Mouse (Mus musculus) duodenum, adult 2 months (tissue): Measurements from ENCODE around the gene Gm20509. TPM values are rescaled to one million over a fixed set of nuclear protein-coding genes. Genes with fewer than 3 reads are reported as not detected.

Experiments
- polyA plus RNA-seq: library from polyadenylated mRNA; depleted of rRNA; stranded (reverse); fragments of >200 nt; gene quantifications from 2 replicates; pipeline ENCODE4 v1.2.3, GENCODE M21; 2012; ENCODE audit warnings: low replicate concordance; rRNA removed

The Gm20509 gene
- not detected in 2 replicates for polyA plus RNA-seq

GRCm38 (mm10) chr9:73102181-73102580, at the start of gene Gm20509:
TSS of gene Gm20509 (plus strand) at chr9:73102470.

GRCm38 (mm10) chr9:73101536-73101935, 734 bp upstream of the Gm20509 start, which contains the start of gene Khdc3:
TSS of gene Khdc3 (plus strand) at chr9:73101836.

GRCm38 (mm10) chr9:73112919-73113906, 10.9 kb downstream of the Gm20509 start, which contains the start of gene Rsl24d1:
TSS of gene Rsl24d1 (plus strand) at chr9:73113426.

Other genes starting within 250 kb of the Gm20509 start
- 0.07 and 0.08 TPM in 2 replicates for gene Pygo1, start 176.8 kb upstream of the Gm20509 start, polyA plus RNA-seq
- not detected in 2 replicates for gene Dyx1c1, start 143.7 kb upstream of the Gm20509 start, polyA plus RNA-seq
- not detected in 2 replicates for gene Gm44503, start 143.6 kb upstream of the Gm20509 start, polyA plus RNA-seq
- gene Ccpg1os, start 117.1 kb upstream of the Gm20509 start, polyA plus RNA-seq, result 1.3 and 4.1 TPM in 2 replicates
- gene Ccpg1, start 117.0 kb upstream of the Gm20509 start, polyA plus RNA-seq, result 1.7 and 3.1 TPM in 2 replicates
- gene Pigb, start 62.1 kb upstream of the Gm20509 start, polyA plus RNA-seq, result 2.5 and 4.8 TPM in 2 replicates
- gene Rab27a, start 57.6 kb upstream of the Gm20509 start, polyA plus RNA-seq, result 2.4 and 6.2 TPM in 2 replicates
- gene Khdc3, start 634 bp upstream of the Gm20509 start, polyA plus RNA-seq, result 0.30 and 0.56 TPM in 2 replicates
- gene Rsl24d1, start 11.0 kb downstream of the Gm20509 start, polyA plus RNA-seq, result 2.7 and 2.9 TPM in 2 replicates